Mouse (Mus musculus): ENCODE results near the gene Dnm1. TPM values are rescaled to one million over a fixed set of nuclear protein-coding genes. Genes with fewer than 3 reads are reported as not detected.

Dnm1 gene
- polyA plus RNA-seq, 1 experiment from 2014 or later: 10.1 TPM

GRCm38 (mm10) chr2:32340836-32341633 is 12.1 kb downstream of the Dnm1 start:
- Histone ChIP-seq H3K27ac (ENCODE audit: low read depth, low read length) (no peak overlapping the region), H3K36me3 (ENCODE audit: control insufficient read depth, insufficient read depth, low read length) (no peaks in the 10 kb centered on the region), H3K27me3 (ENCODE audit: control insufficient read depth, insufficient read depth, low read length) (peaks cover 19% of the 10 kb centered on the region), H3K4me3 (ENCODE audit: low read depth, low read length) (no peak overlapping the region), H3K4me1 (ENCODE audit: control insufficient read depth, insufficient read depth, low read length) (no peaks in the 10 kb centered on the region), H3K9ac (ENCODE audit: low read depth, low read length) (no peak overlapping the region), H3K4me2 (no peak overlapping the region), H3K9me3 (replicated peaks; ENCODE audit: control insufficient read depth, low read length) (no peaks in the 10 kb centered on the region)
- no peak for ATAC-seq (replicated peaks; ENCODE audit: insufficient number of reproducible peaks, low FRiP score, low TSS enrichment)
- WGBS (ENCODE audit: insufficient replicate concordance): 70% methylated on average over 13 of the region's 13 CpGs

DNA sequence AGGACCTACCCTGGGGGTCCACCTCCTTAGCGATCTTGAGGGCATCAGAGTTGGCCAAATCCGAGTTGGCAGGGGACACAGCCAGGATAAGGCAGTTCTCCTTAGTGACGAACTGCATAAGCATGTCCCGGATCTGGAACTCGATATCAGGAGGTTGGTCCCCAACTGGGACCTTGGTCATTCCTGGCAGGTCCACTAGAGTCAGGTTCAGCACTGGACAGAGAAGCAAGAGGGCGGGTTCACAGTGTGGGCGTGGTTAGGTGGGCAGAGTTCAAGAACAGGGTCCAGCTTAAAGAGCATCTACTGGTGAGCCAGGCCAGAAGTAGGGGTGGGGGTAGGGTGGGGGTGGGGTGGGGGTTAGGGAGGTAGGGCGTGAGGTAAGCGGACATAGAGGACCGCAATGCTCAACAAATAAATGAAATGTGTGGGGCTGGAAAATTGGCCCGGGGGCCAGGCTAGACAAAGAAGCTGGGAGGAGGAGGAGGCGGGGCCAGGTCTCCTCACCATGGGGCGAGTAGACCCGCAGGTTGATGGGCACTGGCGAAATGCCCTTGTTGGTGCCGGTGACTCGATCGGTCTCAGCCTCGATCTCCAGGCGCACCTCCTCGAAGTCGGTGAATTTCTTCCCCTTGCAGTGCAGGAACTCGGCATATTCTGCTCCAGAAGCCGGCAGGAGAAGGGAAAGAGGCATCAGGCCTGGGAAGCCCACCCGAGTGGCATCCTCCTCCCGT is 13.1 kb downstream of the Dnm1 start:
- H3K9me3 ChIP-seq (replicated peaks; ENCODE audit: control insufficient read depth, low read length): no peaks in the 10 kb centered on the region
- no peak overlapping the region for H3K4me2 ChIP-seq
- no peak overlapping the region for H3K27ac ChIP-seq (ENCODE audit: low read depth, low read length)
- no peak overlapping the region for H3K4me3 ChIP-seq (ENCODE audit: low read depth, low read length)
- no peak for ATAC-seq (replicated peaks; ENCODE audit: insufficient number of reproducible peaks, low FRiP score, low TSS enrichment)
- 35% methylated on average over 26 of the region's 26 CpGs for WGBS (ENCODE audit: insufficient replicate concordance)
- H3K9ac ChIP-seq (ENCODE audit: low read depth, low read length): no peak overlapping the region
- peaks cover 27% of the 10 kb centered on the region for H3K27me3 ChIP-seq (ENCODE audit: control insufficient read depth, insufficient read depth, low read length)
- H3K4me1 ChIP-seq (ENCODE audit: control insufficient read depth, insufficient read depth, low read length): no peaks in the 10 kb centered on the region
- H3K36me3 ChIP-seq (ENCODE audit: control insufficient read depth, insufficient read depth, low read length): no peaks in the 10 kb centered on the region

GRCm38 (mm10) chr2:32335888-32336287 is 17.2 kb downstream of the Dnm1 start:
- no peak for ATAC-seq (replicated peaks; ENCODE audit: insufficient number of reproducible peaks, low FRiP score, low TSS enrichment)
- Histone ChIP-seq H3K9ac (ENCODE audit: low read depth, low read length) (no peak overlapping the region), H3K4me1 (ENCODE audit: control insufficient read depth, insufficient read depth, low read length) (no peaks in the 10 kb centered on the region), H3K4me2 (no peak overlapping the region), H3K27me3 (ENCODE audit: control insufficient read depth, insufficient read depth, low read length) (peaks cover 44% of the 10 kb centered on the region), H3K9me3 (replicated peaks; ENCODE audit: control insufficient read depth, low read length) (no peaks in the 10 kb centered on the region), H3K27ac (ENCODE audit: low read depth, low read length) (no peak overlapping the region), H3K4me3 (ENCODE audit: low read depth, low read length) (no peak overlapping the region), H3K36me3 (ENCODE audit: control insufficient read depth, insufficient read depth, low read length) (no peaks in the 10 kb centered on the region)
- 42% methylated on average over 15 of the region's 15 CpGs for WGBS (ENCODE audit: insufficient replicate concordance)

GRCm38 (mm10) chr2:32332159-32332558 is 21.0 kb downstream of the Dnm1 start:
- Histone ChIP-seq H3K27me3 (ENCODE audit: control insufficient read depth, insufficient read depth, low read length) (peaks cover 35% of the 10 kb centered on the region), H3K36me3 (ENCODE audit: control insufficient read depth, insufficient read depth, low read length) (no peaks in the 10 kb centered on the region), H3K9ac (ENCODE audit: low read depth, low read length) (no peak overlapping the region), H3K4me2 (no peak overlapping the region), H3K4me1 (ENCODE audit: control insufficient read depth, insufficient read depth, low read length) (peaks cover 4% of the 10 kb centered on the region), H3K9me3 (replicated peaks; ENCODE audit: control insufficient read depth, low read length) (no peaks in the 10 kb centered on the region), H3K27ac (ENCODE audit: low read depth, low read length) (no peak overlapping the region), H3K4me3 (ENCODE audit: low read depth, low read length) (no peak overlapping the region)
- WGBS (ENCODE audit: insufficient replicate concordance): 79% methylated on average over 5 of the region's 5 CpGs
- ATAC-seq (replicated peaks; ENCODE audit: insufficient number of reproducible peaks, low FRiP score, low TSS enrichment): no peak

GRCm38 (mm10) chr2:32329531-32329930 is 23.6 kb downstream of the Dnm1 start:
- H3K9me3 ChIP-seq (replicated peaks; ENCODE audit: control insufficient read depth, low read length): no peaks in the 10 kb centered on the region
- WGBS (ENCODE audit: insufficient replicate concordance): 41% methylated on average over 6 of the region's 6 CpGs
- no peak overlapping the region for H3K4me2 ChIP-seq
- H3K4me3 ChIP-seq (ENCODE audit: low read depth, low read length): no peak overlapping the region
- H3K9ac ChIP-seq (ENCODE audit: low read depth, low read length): peak overlapping the region; percentile 46; the same call in 1 of the 2 replicates
- peaks cover 7% of the 10 kb centered on the region for H3K4me1 ChIP-seq (ENCODE audit: control insufficient read depth, insufficient read depth, low read length)
- H3K27ac ChIP-seq (ENCODE audit: low read depth, low read length): 0 out of 2 replicates have a peak overlapping the region, but pooled peaks have one; percentile 29
- H3K27me3 ChIP-seq (ENCODE audit: control insufficient read depth, insufficient read depth, low read length): peaks cover 12% of the 10 kb centered on the region
- H3K36me3 ChIP-seq (ENCODE audit: control insufficient read depth, insufficient read depth, low read length): no peaks in the 10 kb centered on the region
- ATAC-seq (replicated peaks; ENCODE audit: insufficient number of reproducible peaks, low FRiP score, low TSS enrichment): no peak

GRCm38 (mm10) chr2:32328911-32329460 is 24.2 kb downstream of the Dnm1 start:
- WGBS (ENCODE audit: insufficient replicate concordance): 33% methylated on average over 13 of the region's 13 CpGs
- Histone ChIP-seq H3K4me1 (ENCODE audit: control insufficient read depth, insufficient read depth, low read length) (peaks cover 7% of the 10 kb centered on the region), H3K4me2 (no peak overlapping the region), H3K9me3 (replicated peaks; ENCODE audit: control insufficient read depth, low read length) (no peaks in the 10 kb centered on the region), H3K9ac (ENCODE audit: low read depth, low read length) (peak overlapping the region; percentile 46; the same call in 1 of the 2 replicates), H3K4me3 (ENCODE audit: low read depth, low read length) (no peak overlapping the region), H3K27me3 (ENCODE audit: control insufficient read depth, insufficient read depth, low read length) (peaks cover 6% of the 10 kb centered on the region), H3K27ac (ENCODE audit: low read depth, low read length) (0 out of 2 replicates have a peak overlapping the region, but pooled peaks have one; percentile 29), H3K36me3 (ENCODE audit: control insufficient read depth, insufficient read depth, low read length) (no peaks in the 10 kb centered on the region)
- no peak for ATAC-seq (replicated peaks; ENCODE audit: insufficient number of reproducible peaks, low FRiP score, low TSS enrichment)

DNA sequence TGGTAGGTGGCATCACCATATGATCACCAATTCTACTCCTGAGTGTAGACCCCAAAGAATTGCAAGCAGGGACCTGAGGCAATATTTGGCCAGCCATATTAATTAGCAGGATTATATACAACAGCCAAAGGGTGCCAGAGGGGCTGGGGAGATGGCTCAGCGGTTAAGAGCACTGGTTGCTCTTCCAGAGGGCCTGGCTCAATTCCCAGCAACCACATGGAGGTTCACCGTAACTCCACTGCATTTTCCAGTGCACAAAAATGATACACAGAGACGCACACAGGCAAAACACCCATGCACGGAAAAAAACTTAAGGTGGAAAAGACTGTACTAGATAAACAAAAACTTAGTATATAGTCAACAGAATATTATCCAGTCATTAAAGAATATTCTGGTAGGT is 25.9 kb downstream of the Dnm1 start:
- no peak overlapping the region for H3K9ac ChIP-seq (ENCODE audit: low read depth, low read length)
- ATAC-seq (replicated peaks; ENCODE audit: insufficient number of reproducible peaks, low FRiP score, low TSS enrichment): no peak
- H3K36me3 ChIP-seq (ENCODE audit: control insufficient read depth, insufficient read depth, low read length): no peaks in the 10 kb centered on the region

GRCm38 (mm10) chr2:32325342-32325741 is 27.8 kb downstream of the Dnm1 start:
- no peak overlapping the region for H3K27ac ChIP-seq (ENCODE audit: low read depth, low read length)
- no peak for ATAC-seq (replicated peaks; ENCODE audit: insufficient number of reproducible peaks, low FRiP score, low TSS enrichment)
- no peaks in the 10 kb centered on the region for H3K9me3 ChIP-seq (replicated peaks; ENCODE audit: control insufficient read depth, low read length)

More for the DNA sequence above, 25.9 kb downstream of the Dnm1 start:
- H3K27ac ChIP-seq (ENCODE audit: low read depth, low read length): no peak overlapping the region
- 77% methylated on average over 4 of the region's 4 CpGs for WGBS (ENCODE audit: insufficient replicate concordance)
- H3K27me3 ChIP-seq (ENCODE audit: control insufficient read depth, insufficient read depth, low read length): no peaks in the 10 kb centered on the region
- peaks cover 7% of the 10 kb centered on the region for H3K4me1 ChIP-seq (ENCODE audit: control insufficient read depth, insufficient read depth, low read length)
- H3K4me2 ChIP-seq: no peak overlapping the region
- H3K4me3 ChIP-seq (ENCODE audit: low read depth, low read length): no peak overlapping the region
- no peaks in the 10 kb centered on the region for H3K9me3 ChIP-seq (replicated peaks; ENCODE audit: control insufficient read depth, low read length)

More at GRCm38 (mm10) chr2:32325342-32325741, 27.8 kb downstream of the Dnm1 start:
- Histone ChIP-seq H3K4me3 (ENCODE audit: low read depth, low read length) (no peak overlapping the region), H3K4me1 (ENCODE audit: control insufficient read depth, insufficient read depth, low read length) (peaks cover 7% of the 10 kb centered on the region), H3K27me3 (ENCODE audit: control insufficient read depth, insufficient read depth, low read length) (no peaks in the 10 kb centered on the region), H3K4me2 (no peak overlapping the region), H3K9ac (ENCODE audit: low read depth, low read length) (no peak overlapping the region), H3K36me3 (ENCODE audit: control insufficient read depth, insufficient read depth, low read length) (no peaks in the 10 kb centered on the region)
- 51% methylated on average over 7 of the region's 7 CpGs for WGBS (ENCODE audit: insufficient replicate concordance)

Measured in heart, embryonic 11.5 days (tissue).